Mouse (Mus musculus): ENCODE data around the gene Prr30. TPM values are rescaled to one million over a fixed set of nuclear protein-coding genes. Genes with fewer than 3 reads are reported as not detected.
"Not testable (repeated sequence)": the region's sequence is repeated elsewhere in the genome, so short reads cannot be mapped to it uniquely, and the experiment has no call there.

Prr30 gene
- total RNA-seq (2022): not detected

DNA sequence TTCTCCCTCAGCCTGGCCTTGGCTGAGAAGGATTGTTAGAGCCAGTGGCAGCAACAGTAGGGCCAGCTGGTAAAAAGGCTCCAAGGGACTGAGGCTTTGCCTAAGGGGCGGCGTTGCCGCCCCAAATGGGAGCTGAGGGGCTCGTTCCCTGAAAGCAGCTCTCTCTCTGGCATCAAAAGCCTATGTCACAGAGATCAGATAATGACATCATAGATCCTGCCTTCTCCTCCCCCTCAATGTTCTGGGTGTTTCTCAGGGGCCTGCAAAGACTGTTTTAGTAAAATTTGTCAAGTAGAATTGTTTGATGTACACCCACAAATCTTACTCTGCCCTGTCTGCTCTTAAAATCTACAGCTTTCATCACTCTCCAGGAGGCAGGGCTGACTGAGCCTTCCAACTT lies at the start of gene Prr30:
Gene Prr30, minus strand, starts transcription at position 101 of the 400 bp plus-strand sequence.
- DNase-seq: no peak

GRCm38 (mm10) chr14:101246793-101247192 lies 46.7 kb upstream of the Prr30 start:
- DNase-seq: no peak

DNA sequence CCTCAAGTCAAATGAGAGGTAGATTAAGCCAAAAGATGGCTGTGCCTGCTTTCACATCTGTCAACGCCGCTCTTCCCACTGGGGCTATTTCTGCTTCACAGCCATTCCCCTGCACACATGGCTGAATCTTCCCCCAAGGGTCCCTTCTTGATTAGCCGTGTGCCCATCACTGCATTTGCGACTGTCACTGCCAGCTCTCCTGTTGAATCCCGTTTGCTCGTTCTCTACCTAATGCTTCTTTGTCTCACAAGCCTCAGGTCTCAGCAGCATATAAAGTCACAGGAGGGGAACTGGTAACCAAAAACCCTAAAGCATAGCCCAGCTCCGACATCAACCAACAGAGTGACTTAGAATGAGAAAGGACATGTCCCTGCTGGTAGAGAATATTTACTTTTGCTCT lies 45.6 kb upstream of the Prr30 start:
- DNase-seq: no peak

DNA sequence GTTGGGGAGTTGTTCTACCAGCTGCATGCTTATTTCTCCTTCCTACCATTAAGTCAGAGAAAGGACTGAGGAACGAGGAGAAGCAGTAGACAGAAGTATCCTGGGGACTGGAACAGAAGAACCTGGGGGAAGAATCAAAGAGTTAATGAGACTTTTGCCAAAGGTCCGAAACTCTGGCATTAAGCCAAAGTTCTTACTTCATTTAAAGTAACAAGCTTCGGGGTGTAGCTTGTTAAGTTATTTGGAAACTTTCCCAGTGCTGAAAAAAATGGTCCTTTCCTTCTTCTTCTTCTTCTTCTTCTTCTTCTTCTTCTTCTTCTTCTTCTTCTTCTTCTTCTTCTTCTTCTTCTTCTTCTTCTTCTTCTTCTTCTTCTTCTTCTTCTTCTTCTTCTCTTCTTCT lies 44.3 kb upstream of the Prr30 start:
- DNase-seq: not testable (repeated sequence)

DNA sequence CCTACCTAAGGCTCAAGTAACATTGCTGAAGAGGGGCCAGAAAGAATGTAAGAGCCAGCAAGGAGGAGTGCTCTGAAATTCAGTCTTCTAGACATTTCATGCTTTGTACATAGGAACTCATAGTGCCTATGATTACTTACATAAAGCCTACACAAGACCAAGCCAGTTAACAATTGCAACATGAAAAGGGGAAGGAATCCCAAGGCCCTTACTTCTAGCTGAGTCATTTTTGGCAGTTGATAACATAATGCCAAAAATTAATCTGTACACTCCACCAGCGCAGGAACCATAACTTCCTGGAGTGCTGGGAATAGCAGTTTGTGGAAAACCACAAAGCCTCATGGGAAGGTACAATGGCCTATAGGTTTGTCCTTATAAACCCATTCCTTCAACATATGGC lies 37.8 kb upstream of the Prr30 start:
- DNase-seq: no peak

- no peak for DNase-seq
Measured at GRCm38 (mm10) chr14:101229068-101229467, 28.9 kb upstream of the Prr30 start.

GRCm38 (mm10) chr14:101222319-101222718 lies 22.2 kb upstream of the Prr30 start:
- DNase-seq: no peak

DNA sequence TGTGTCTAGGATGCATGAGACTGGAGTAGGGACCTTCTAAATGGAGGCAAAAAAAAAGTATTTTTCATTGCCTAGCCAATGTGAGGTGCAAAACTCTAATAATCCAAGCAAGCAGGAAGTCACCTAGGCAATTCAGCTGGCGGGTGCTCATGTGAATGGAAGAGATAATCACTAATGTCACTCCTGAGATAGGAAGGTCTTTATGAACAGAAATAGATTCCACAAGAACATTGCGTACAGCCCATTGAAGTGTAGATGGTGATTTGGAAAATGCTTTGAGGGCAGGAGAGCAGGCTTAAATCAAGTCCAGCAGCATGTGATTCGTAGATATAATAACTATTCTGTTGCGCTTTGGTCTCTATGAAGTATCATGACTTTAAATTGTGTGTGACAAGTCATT lies 27.9 kb downstream of the Prr30 start:
- DNase-seq: no peak
